Mouse (Mus musculus) CD4-positive, CD25-positive, alpha-beta regulatory T cell, adult 2 months (primary cell): ENCODE data around the gene C6.

Experiments
- DNase-seq: peaks from one replicate; pipeline ENCODE4 v3.0.0-alpha.2; 2012; ENCODE audit warnings: low read depth, low spot score

Gene C6

GRCm38 (mm10) chr15:4726830-4727310 is at the start of gene C6:
C6 (plus strand) TSS chr15:4727175.
- no peak for DNase-seq

DNA sequence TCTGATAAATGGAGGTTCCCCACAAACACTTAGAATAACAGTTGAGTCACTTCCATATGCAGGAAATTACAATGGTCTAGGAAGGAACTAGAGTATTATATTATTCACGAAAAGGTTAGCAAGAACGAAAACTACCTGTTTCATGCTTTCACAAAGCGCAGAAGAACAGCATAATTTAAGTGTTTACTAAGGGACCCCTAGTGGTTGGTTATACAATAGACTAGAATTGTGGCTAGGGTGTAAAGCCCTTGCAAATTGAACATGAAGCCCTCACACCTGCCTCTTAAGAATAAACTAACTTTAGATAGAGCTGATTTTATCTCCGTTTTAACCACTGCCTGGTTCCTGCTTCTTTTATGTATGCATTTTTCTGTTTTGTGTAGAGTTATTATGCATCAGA is 29.4 kb upstream of the C6 start:
- no peak for DNase-seq

GRCm38 (mm10) chr15:4734150-4734549 is 7.2 kb downstream of the C6 start:
- DNase-seq, result no peak

GRCm38 (mm10) chr15:4734996-4735609 is 8.1 kb downstream of the C6 start:
- DNase-seq, result no peak

DNA sequence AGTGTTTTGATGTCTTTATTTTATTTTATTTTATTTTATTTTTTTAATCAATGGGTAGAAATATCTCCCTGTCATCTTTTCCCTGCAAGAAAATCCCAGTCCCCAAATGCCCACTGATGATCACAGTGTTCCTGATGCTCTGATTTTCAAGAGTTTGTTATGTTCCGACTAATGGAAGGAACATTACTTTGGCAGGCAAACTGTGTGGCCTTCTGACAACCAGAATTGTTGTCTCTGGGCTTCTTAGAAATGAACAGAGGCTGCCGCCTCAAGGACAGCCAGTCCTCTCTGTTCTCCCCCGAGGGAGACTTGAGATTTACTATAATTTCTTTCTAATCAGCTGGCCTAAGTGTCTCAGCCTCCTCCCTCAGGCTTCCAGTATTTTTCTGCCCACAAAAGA is 20.7 kb downstream of the C6 start:
- DNase-seq, result no peak

GRCm38 (mm10) chr15:4790378-4790777 is 63.4 kb downstream of the C6 start:
- DNase-seq, result no peak

DNA sequence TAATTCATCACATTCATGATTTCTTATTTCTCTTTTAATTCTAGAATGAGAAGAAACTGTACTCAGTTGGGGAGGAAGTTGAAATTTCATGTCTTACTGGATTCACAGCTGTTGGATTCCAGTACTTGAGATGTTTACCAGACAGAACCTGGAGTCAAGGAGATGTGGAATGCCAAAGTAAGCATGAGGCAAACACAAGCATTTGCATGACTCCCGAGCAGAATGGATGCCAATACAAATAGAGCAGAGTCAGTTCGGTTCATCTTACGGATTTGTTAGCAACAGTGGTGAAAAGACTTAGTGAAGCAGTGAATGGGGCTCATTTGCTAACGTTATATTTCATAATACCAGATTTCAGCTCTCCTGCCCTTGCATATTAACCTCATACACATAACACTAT is 69.9 kb downstream of the C6 start:
- DNase-seq, result no peak

- no peak for DNase-seq
These were observed 77.3 kb downstream of the C6 start for GRCm38 (mm10) chr15:4804256-4804655.

DNA sequence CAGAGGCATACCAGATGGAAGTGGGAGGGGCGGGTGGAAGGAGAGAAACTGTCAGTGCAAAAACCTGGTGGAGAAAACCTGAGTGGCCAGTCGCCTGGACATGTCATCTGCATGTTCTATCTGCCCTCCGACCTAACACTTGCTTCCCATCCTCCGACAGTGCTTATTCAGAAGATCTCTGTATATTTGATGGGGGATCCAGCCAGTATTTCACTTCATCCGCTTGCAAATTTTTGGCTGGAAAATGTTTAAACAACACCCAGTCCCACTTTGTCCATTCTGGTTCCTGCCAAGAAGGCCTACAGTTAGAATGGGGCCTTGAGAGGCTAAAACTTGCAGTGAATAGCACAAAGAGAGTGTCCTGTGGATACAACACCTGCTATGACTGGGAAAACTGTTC is 81.2 kb downstream of the C6 start:
- DNase-seq, result no peak

DNA sequence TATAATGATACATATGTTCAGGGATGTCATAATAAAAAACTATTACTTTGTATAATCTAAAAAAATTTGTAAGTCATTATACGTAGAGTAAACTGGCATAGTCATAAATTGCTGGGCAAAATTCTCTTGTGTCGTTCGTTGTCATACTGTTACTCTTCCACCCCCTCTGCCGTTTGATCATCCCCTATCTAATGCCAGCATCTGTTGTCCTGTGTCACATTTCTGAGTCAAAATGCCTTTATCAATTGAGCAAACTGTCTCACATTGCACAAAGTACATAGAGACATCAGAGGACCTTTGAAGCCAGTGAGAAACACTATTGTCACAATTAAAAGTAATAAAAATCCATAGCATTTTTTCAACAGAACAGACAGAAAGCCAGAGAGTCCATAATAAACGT is 88.0 kb downstream of the C6 start:
- DNase-seq, result no peak

GRCm38 (mm10) chr15:4815711-4816110 is 88.7 kb downstream of the C6 start:
- DNase-seq, result no peak

DNA sequence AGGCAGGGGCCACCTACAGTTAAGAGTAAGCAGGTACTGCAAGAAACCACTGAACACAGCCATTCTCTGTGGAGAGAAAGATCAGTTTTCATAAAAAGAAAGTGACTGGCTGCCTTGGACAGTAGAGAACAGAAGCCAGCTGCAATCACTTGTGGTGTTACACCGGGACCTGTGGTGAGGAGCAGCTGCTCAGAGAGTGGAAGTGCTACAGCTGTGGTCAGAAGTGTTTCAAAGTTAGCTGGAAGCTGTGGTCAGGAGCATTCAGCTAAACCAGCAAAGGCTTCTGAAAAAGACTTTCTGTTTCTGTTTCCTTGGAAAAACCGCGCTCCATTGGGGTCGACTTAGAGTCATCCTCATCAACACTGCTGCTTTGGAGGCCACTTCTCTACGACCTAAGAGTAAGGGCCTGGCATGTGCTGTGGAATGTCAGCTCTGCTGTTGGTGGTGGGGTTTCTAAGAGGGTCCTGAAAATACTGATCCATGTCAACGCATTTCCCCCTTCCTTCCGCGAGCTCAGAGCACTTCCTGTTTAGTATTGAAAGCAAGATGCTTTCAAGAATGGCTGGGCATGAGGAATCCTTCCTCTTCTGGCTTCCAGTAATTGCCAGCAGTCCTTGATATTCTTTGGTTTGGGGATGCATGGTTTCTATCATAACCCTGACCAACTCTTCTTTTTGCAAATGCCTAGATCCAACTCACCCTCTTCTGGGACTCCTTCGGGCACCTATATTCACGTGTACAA is 89.9 kb downstream of the C6 start:
- no peak for DNase-seq

- no peak for DNase-seq
These were observed 91.5 kb downstream of the C6 start for GRCm38 (mm10) chr15:4818437-4818836.

- DNase-seq, result no peak
These were observed 94.2 kb downstream of the C6 start for GRCm38 (mm10) chr15:4821161-4821560.

DNA sequence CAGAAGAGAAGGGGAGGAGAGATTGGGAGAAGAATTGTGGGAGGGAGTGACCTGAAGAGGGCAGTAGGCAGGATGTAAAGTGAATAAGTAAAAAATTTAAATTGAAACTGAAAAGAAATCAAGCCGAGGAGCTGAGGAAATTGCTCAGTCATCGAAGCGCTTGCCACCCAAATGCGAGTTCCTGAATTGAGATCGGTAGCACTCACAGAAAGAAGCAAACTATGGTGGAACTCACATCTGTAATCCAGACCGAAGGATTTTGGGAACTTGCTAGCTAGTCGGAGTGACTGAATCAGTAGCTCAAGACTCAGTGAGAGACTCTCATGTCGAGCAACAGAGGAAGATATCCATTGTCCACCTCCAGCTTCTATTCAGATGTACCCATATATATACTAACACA is 94.8 kb downstream of the C6 start:
- DNase-seq, result no peak

DNA sequence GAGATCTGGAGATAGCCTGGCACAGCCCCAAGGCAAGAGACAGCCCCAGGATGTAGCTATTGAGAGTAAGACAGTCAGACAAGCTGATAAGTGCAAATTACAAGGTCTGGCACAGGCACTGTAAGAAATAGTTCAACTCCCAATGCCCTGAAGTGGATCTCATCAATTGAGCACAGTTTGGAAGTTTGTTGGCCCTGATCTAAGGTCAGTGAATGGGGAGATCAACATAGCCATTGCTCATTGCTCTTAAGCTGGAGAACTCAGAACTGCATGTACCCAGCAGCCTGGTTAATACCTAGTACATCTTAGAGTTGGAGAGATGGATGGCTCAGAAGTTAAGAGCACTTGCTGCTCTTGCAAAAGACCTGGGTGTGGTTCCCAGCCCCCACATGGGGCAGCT is 100.8 kb downstream of the C6 start:
- no peak for DNase-seq

DNA sequence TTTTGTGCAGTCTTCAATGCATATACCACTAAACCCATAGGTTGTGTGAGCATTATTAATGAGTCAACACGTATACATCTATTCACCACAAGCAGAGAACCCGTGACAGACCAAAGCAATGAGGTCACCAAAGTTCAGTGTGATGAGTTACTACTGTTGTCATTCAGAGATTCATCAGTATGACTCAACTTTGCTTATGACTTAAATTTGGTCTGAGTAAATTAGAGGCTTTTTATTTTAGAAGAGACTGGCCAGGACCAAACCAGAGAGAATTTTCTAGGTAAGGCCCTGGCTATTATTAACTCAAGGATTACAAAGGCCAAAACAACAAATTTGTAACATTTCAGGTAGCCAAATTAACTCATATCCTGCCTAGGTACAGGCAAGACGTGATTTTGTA is 109.4 kb downstream of the C6 start:
- no peak for DNase-seq

- DNase-seq, result no peak
These were observed 123.0 kb downstream of the C6 start for GRCm38 (mm10) chr15:4850015-4850414.
